Mouse (Mus musculus) testis, adult 2 months (tissue): ENCODE measurements at regions not wholly inside any gene's neighbourhood (a gene's known extent, or its start where the extent isn't known, plus 50 kb on each side); places are given as distances from the start of the nearest gene placed in this dataset.

Source experiments
- CTCF ChIP-seq: fragments of 200-500 bp; IDR thresholded peaks from 2 replicates; pipeline ENCODE4 v1.5.1; 2012; ENCODE audit warnings: low read depth, mild to moderate bottlenecking, inconsistent platforms, low read length, moderate library complexity; ENCODE audit not compliant: control insufficient read depth, insufficient read depth, insufficient replicate concordance
- POLR2A ChIP-seq: fragments of 200-500 bp; IDR thresholded peaks from 2 replicates; pipeline ENCODE4 v1.6.1; 2012; ENCODE audit warnings: low read depth, mild to moderate bottlenecking, inconsistent platforms, low read length, moderate library complexity; ENCODE audit not compliant: control insufficient read depth

DNA sequence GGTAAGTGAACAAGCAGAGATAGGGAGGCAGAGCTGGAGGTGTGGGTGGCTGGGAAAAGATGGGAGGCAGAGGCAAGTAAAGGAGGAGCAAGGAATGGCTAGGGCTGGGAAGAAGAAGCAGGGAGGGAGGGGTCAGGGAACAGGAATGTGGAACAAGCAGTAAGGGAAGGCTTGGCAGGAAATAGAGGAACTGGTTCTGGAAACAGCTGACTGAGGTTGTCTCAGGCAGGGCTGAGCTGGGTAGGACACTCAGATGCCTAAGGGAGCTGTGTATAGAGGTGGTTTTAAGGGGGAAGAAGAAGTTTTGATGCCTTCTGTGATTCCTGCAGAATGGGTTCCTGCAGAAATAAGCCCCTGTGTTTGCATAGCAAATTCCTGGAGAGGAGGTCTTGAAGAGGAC lies 92.7 kb downstream of the Nucb2 start:
- TF ChIP-seq CTCF (no peak), POLR2A (no peak)
